Mouse (Mus musculus): ENCODE results near the gene Desi2. TPM values are rescaled to one million over a fixed set of nuclear protein-coding genes. Genes with fewer than 3 reads are reported as not detected.
"Not testable (repeated sequence)": the region's sequence is repeated elsewhere in the genome, so short reads cannot be mapped to it uniquely, and the experiment has no call there.

The Desi2 gene
- total and polyA plus RNA-seq, 3 experiments = 11.1 to 32.9 (median 14.7) TPM

DNA sequence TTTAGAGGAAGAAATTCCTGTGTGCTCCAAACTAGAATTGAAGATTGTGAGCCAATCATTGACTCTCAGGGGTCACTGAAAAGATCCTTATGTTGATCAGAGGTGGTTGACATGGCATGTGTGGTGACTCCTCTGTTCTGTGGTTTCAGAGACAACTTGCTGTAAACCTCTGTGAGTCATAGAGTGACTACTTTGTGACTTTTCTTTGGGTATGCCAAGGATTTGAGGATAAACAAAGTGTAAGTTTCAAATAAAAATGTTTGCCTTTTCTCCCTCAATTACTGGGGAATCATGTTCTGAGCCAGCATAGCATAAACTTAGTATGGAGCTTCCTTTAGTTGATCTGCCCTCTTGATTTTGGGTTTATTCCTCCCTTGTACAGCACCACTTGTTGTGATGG lies 31.1 kb downstream of the Desi2 start (continued):
- no peak for TF ChIP-seq E2F4 (IDR thresholded peaks at IDR 0.05; ENCODE audit: insufficient replicate concordance, low read depth, low read length)

DNA sequence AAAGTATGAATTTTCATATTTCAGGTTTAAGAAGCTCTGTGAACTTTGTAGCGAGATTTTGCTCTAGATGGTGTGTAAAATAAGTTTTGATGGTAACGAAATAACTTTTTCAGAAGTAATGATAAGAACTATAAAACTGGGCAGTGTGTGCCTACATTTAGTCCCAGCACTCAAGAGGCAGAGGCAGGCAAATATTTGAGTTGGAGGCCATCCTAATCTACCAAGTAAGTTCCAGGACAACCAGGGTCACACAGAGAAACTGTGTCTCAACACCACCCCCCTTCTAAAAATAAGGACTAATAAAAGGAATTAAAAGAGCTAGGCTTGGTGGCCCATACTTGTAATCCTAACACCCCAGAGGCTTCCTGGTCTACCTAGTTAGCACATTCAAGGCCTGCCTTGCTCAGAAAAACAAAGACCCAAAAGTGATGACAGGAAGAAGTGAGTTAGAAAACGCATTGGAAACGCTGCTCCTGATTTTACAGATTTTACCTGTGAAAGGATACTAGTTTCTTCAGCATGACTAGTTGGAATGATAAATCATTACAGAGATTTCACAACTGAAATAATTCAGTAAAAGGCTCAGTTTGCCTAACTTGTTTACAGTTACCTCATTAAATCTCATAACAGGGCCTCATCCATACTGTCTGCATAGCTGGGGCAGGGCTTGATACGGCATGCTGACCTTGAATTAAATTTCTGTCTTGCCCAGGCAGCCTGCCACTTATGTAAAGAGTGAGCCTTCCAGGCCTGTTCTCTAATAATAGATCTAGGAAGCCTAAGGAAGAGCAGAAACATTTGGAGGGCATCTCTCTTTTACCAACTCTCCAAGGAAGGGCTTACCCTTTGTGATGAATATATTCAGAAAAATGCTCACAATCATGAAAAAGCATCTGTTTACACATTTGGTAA lies 32.2 kb downstream of the Desi2 start:
- no peak overlapping the region for H3K4me2 ChIP-seq (ENCODE audit: insufficient read depth, low read depth, poor library complexity, severe bottlenecking)
- H3K27me3 ChIP-seq (replicated peaks) = no peaks in the 10 kb centered on the region
- H3K4me3 ChIP-seq (replicated peaks in 1 of 3; ENCODE audit: low read depth in 2 of 3, low read length in 2 of 3, poor library complexity in 1 of 3) = no peak overlapping the region
- H3K27ac ChIP-seq (ENCODE audit: insufficient read depth, low read depth) = no peak overlapping the region
- no peaks in the 10 kb centered on the region for H3K4me1 ChIP-seq (ENCODE audit: control insufficient read depth in 1 of 2, insufficient read depth in 2 of 2)
- TF ChIP-seq POLR2AphosphoS2 (IDR thresholded peaks at IDR 0.05; ENCODE audit: low read depth, low read length) (no peak), GABPA (IDR thresholded peaks at IDR 0.05; ENCODE audit: insufficient replicate concordance, low read depth, low read length) (no peak), NELFE (IDR thresholded peaks at IDR 0.05; ENCODE audit: low read depth, low read length) (no peak), ZC3H11A (IDR thresholded peaks at IDR 0.05; ENCODE audit: low read depth, low read length) (no peak), CTCF (conservative IDR thresholded peaks at IDR 0.05 in 1 of 2, IDR thresholded peaks at IDR 0.05 in 1 of 2; ENCODE audit: low read depth in 2 of 2, low read length in 2 of 2) (no peak), IRF4 (IDR thresholded peaks at IDR 0.05; ENCODE audit: low read depth, low read length) (no peak), RCOR1 (conservative IDR thresholded peaks at IDR 0.05; ENCODE audit: low read depth, low read length) (no peak), ZMIZ1 (IDR thresholded peaks at IDR 0.05; ENCODE audit: low read depth, low read length) (no peak), KAT2A (IDR thresholded peaks at IDR 0.05; ENCODE audit: insufficient replicate concordance, low read length) (no peak), BHLHE40 (IDR thresholded peaks at IDR 0.05; ENCODE audit: low read depth, low read length) (no peak), USF1 (IDR thresholded peaks at IDR 0.05; ENCODE audit: low read depth, low read length) (no peak), MXI1 (IDR thresholded peaks at IDR 0.05; ENCODE audit: low read depth, low read length) (no peak), USF2 (conservative IDR thresholded peaks at IDR 0.05; ENCODE audit: low read depth, low read length) (no peak), JUN (IDR thresholded peaks at IDR 0.05; ENCODE audit: insufficient read depth, low read depth, low read length) (no peak), ELF1 (IDR thresholded peaks at IDR 0.05; ENCODE audit: low read depth, low read length) (no peak), MAZ (IDR thresholded peaks at IDR 0.05; ENCODE audit: low read depth, low read length) (no peak), CHD2 (IDR thresholded peaks at IDR 0.05; ENCODE audit: low read length) (no peak)
- in situ Hi-C loops (cut with MboI; ENCODE audit: low pct_ligation_motif_present, low pct_unique_long_range_greater_than_20kb, low sequenced_read_pairs) (no loop called here), dilution Hi-C loops (cut with MboI; ENCODE audit: extremely low pct_ligation_motif_present, extremely low pct_unique_long_range_greater_than_20kb, low sequenced_read_pairs) (no loop called here)
- no peaks in the 10 kb centered on the region for H3K79me2 ChIP-seq (replicated peaks; ENCODE audit: control insufficient read depth, extremely low read depth, insufficient read depth, poor library complexity, severe bottlenecking)
- H3K9me3 ChIP-seq (replicated peaks; ENCODE audit: low read length) = no peaks in the 10 kb centered on the region
- H3K9ac ChIP-seq (ENCODE audit: insufficient read depth, low read depth) = no peak overlapping the region
- no peak for DNase-seq (ENCODE audit: extremely low read depth)
- H3K36me3 ChIP-seq (replicated peaks in 1 of 2; ENCODE audit: control insufficient read depth in 1 of 2, insufficient read depth in 1 of 2, low read length in 1 of 2) = peaks cover 0 to 1% of the 10 kb centered on the region in 2 experiments

DNA sequence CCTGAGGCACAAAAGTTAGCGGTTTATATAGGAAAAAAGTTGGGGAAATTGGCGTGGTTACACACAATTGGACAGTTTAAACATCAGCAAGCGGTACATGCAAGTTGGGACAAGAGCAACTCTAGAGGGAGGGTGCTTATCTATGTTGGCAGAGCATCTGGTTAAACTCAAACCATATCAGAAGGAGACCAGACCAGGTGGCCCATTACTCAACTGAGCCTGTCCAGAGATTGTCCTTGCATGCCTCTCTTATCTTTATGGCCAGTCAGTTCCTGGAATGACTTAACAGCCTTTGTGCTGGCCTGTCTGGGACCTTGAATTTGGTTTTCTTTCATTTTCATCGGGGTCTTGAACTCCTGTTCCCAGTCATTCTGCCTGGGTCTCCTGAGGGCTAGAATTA lies 41.7 kb downstream of the Desi2 start:
- H3K4me2 ChIP-seq (ENCODE audit: insufficient read depth, low read depth, poor library complexity, severe bottlenecking); DNase-seq (ENCODE audit: extremely low read depth); H3K4me1 ChIP-seq (ENCODE audit: control insufficient read depth in 1 of 2, insufficient read depth in 2 of 2); dilution Hi-C loops (cut with MboI; ENCODE audit: extremely low pct_ligation_motif_present, extremely low pct_unique_long_range_greater_than_20kb, low sequenced_read_pairs); H3K9ac ChIP-seq (ENCODE audit: insufficient read depth, low read depth); in situ Hi-C loops (cut with MboI; ENCODE audit: low pct_ligation_motif_present, low pct_unique_long_range_greater_than_20kb, low sequenced_read_pairs); H3K27ac ChIP-seq (ENCODE audit: insufficient read depth, low read depth); H3K4me3 ChIP-seq (replicated peaks in 1 of 3; ENCODE audit: low read depth in 2 of 3, low read length in 2 of 3, poor library complexity in 1 of 3); H3K79me2 ChIP-seq (replicated peaks; ENCODE audit: control insufficient read depth, extremely low read depth, insufficient read depth, poor library complexity, severe bottlenecking); H3K27me3 ChIP-seq (replicated peaks): not testable (repeated sequence)
- Histone ChIP-seq H3K36me3 (replicated peaks in 1 of 2; ENCODE audit: control insufficient read depth in 1 of 2, insufficient read depth in 1 of 2, low read length in 1 of 2) (peaks cover 8 to 24% of the 10 kb centered on the region in 2 experiments), H3K9me3 (replicated peaks; ENCODE audit: low read length) (peaks cover 19% of the 10 kb centered on the region)
